Mouse (Mus musculus) E14TG2a.4 (cell line): ENCODE results near the gene Adcy4.

ENCODE experiments used
- CTCF ChIP-seq: conservative IDR thresholded peaks from 2 replicates; pipeline ENCODE4 v1.5.1; 2014; ENCODE audit warnings: low read length
- NANOG ChIP-seq: IDR thresholded peaks from 2 replicates; pipeline ENCODE4 v1.6.1; 2014; ENCODE audit warnings: borderline replicate concordance, low read length, mixed read lengths

DNA sequence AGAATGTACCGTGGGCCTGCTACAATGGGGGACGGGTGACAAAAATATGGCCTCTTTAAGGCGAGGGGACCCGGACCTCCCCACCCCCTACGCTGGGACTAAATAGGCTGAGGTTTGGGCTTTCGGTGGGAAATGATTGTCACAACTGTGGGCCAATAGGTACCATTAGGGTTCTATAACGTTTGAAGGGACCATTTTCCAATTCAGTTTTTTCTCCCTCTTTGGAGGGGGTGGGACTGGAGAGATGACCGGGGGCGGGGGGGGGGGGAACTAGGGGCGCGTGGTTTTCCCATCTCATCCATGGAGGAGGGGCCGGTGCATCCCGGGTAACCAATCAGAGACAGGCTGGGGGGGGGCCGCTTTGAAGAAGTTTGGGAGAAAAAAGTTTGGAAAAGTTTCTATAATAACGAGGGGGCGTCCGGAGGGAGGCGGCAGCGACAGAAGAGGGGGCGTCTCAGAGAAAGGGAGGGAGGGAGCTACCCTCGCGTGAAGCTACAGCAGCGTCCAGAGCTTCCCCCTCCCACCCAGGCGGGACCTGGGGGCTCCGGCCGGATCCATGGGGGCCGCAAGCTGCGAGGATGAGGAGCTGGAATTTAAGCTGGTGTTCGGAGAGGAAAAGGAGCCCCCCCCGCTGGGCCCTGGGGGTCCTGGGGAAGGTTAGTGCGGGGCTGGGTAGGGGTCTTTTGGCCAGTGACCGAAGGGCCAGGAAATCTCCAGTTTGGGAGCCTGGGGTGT, 40.8 kb upstream of the Adcy4 start:
- no peak for TF ChIP-seq CTCF
- TF ChIP-seq NANOG = no peak
